Mouse (Mus musculus): ENCODE results near the gene Wdtc1.

DNA sequence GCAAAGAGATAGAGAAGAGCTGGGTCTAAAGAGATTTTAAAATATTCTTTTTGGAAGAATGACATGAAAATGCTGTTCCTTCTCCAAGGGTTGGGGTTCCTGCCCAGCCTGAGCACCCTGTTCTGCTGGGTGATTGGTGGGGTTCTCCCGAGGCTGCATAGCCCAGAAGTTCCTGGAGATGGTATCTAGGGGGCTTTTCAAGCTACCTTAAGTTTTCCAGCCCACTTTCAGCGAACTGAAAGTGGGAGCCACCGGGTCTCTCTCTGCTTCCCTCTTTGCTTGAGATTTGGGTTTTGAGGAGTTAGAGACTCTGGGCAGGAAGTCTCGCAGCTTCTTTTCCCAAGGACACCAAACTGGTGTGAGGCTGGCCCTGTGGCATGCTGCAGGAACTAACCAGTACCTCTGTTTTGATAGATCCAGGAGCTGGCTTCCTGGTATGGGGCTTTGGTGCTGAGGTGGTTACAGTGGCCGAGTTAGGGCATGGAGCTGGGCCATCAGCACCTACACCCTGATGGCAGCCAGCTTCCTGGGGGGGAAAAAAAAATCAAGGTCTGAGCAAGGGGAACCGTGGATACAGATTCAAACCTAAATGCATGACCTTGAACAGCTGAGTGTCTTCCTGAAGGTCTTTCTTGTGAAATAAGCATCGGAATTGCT, 18.5 kb upstream of the Wdtc1 start:
- TF ChIP-seq CTCF (IDR thresholded peaks at IDR 0.05; ENCODE audit: extremely low read depth, insufficient read depth, insufficient read length, insufficient replicate concordance) (no peak), POLR2A (IDR thresholded peaks at IDR 0.05; ENCODE audit: low read depth, low read length) (no peak)

Data from spleen, adult 2 months (tissue).